Mouse (Mus musculus) erythroblast, embryonic 14.5 days (primary cell): Measurements from ENCODE around the gene Gm20498.

Experiments
- GATA1 ChIP-seq: IDR thresholded peaks from 2 replicates; pipeline ENCODE4 v1.6.1; 2012; ENCODE audit warnings: low read length, inconsistent platforms, mixed read lengths
- TAL1 ChIP-seq: IDR thresholded peaks from 3 replicates; pipeline ENCODE4 v1.6.1; 2012; ENCODE audit warnings: low read length, inconsistent platforms, mixed read lengths

- TF ChIP-seq GATA1 (no peak), TAL1 (no peak)
Measured at GRCm38 (mm10) chr12:81315953-81316352, 216.8 kb downstream of the Gm20498 start.
